Mouse (Mus musculus) cortical plate, adult 2 months (tissue): ENCODE results near the gene Rbms1.

Experiments
- CTCF ChIP-seq: fragments of 200-500 bp; IDR thresholded peaks from 2 replicates; pipeline ENCODE4 v1.5.1; 2011; ENCODE audit warnings: mild to moderate bottlenecking, control low read depth, low read length; ENCODE audit not compliant: insufficient read depth; ENCODE audit errors: extremely low read depth
- POLR2A ChIP-seq: fragments of 200-500 bp; IDR thresholded peaks from 2 replicates; pipeline ENCODE4 v1.6.1; 2011; ENCODE audit warnings: mild to moderate bottlenecking, low read length, control low read depth; ENCODE audit not compliant: insufficient read depth; ENCODE audit errors: extremely low read depth

- TF ChIP-seq POLR2A (no peak), CTCF (no peak)
Observed at GRCm38 (mm10) chr2:60712483-60712882, 250.5 kb downstream of the Rbms1 start.
